Mouse (Mus musculus) retina, postnatal 7 days (tissue): ENCODE measurements around the gene Raver1.
"Not testable (repeated sequence)": the region's sequence is repeated elsewhere in the genome, so short reads cannot be mapped to it uniquely, and the experiment has no call there.

Experiments used
- DNase-seq: peaks from one replicate; pipeline ENCODE4 v3.0.0-alpha.2; 2012; ENCODE audit warnings: low read depth, low spot score

Gene Raver1

DNA sequence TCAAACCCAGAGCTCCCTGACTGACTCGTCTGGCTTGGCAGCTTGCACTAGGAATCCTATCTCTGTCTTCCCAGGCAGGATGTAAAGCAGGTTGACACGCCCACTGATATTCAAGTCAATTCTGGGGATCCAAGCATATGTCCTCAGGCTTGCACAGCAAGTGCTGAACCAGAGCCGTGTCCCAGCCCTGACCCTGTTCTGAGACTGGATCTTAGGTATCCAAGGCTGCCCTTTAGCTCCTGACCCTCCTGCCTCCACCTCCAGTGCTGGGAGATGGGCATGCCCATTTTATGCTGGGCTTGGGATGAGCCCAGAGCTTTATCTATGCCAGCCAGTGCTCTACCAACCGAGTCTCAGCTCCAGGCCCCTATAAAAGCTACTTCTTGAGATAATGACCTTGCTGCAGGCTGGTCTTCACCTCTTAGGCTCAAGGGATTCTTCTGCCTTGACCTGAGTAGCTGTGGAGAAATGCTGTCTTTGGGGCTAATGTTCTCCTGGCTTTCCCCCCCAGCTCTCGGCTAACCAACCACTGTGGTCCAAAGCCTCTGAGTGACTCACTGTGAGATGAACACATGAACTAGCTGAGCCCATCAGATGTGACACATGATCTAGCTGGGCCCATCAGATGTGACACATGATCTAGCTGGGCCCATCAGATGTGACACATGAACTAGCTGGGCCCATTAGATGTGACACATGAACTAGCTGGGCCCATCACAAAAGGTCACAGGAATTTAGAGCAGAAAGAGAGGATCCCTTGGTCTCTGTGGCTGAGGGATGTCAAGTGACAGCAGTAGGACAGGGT is 14.2 kb upstream of the Raver1 start:
- no peak for DNase-seq

DNA sequence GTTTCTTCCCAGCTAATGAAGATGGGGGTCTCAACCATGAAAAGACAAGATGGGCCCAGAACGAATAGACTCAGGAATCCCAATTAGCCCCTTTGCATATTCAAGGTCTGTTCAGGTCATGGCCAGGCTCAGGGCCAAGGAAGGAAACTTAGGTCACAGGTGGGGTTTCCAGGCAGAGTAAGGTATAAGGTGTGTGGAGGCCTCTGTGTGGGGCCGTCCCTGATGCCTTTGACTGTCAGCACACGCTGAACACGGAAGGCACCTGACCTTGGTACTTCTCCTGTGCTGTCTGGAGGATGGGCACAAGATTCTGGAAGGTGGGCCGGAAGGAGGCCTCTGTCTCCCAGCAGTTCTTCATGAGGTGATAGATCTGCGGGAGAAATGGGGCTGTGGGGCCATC is 13.0 kb upstream of the Raver1 start:
- no peak for DNase-seq

DNA sequence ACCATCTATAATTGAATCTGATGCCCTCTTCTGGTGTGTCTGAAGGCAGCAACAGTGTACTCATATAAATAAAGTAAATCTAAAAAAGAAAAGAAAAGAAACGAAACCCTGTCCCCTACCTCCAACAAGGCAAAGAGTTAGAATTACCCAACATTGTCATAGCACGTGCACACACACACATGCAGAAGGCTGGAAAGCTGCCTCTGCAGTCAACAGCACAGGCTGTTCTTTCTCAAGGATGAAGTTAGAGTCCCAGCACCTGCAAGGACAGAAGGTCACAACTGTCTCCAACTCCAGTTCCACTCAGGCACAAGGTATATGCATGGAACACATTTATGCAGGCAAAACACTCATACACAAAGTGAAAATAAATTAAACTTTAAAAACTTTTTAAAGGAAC is 10.3 kb upstream of the Raver1 start:
- no peak for DNase-seq

DNA sequence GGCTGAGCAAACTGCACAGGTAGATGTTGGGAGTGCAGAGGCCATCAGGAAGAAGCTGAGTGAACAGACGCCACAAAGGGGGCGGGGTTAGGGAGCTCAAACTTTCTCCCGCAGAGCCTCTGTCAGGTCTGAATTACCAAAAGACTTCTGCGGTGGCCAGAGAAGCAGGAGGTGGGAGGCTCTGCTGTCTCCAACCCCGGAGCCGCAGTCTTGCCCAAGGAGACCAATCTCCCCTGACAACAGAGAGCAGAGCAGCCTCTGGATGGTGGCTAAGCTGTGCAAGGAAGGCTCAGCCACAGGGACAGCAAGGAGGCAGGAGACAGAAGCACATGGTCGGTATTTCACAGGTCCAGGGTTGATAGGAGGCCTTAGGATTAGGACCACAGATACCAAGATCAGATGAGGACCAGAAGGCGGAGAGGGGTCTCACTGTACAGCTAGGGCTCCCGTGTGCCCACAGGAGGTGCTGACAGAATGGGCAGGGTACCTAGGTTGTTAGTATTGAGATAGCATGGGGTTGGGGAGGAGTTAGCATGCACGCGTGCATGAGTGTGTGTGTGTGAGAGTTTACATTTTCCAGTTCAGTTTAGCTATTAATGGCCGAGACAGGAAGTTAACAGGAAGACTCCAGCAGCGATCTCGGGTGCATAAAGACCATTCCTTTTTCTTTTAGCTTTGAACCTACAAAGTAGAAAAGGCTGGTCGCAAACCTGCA is 8.8 kb upstream of the Raver1 start:
- DNase-seq, result no peak

DNA sequence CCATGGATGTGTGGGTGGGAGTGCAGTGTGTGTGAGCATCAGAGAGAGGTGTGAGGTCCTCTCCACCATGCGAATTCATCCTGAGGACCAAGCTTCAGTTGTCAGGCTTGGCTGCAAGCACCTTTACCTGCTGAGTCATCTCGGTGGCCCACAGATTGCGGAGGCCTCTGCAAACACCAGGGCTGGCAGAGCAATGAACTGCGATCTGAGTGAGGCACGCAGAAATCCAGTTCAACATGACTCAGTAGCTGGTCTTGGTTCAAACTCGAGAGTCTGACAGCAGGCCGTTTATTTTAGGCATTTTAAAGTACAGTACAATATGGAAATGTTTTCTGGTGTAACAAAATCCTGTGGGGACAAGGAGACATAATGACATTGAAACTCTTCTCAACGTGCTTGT is 6.0 kb upstream of the Raver1 start:
- DNase-seq, result no peak

DNA sequence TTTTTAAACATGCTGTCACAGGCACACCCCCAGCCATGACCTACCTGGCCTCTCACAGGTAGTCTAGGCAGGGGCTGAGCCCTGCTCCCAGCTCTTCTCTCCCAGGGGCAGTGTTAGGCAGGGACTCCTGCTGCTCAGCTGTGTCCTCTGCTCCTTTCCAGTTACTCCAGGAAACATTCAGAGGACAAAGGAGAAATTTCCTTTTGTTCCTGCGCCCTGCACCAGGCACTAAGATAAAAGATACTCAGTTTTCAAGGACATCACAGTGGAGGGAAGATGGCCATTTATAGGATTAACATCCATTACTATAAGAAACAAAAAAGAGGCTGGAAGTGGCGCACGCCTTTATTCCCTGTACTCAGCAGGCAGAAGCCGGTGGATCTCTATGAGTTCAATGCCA is 4.2 kb upstream of the Raver1 start:
- no peak for DNase-seq

DNA sequence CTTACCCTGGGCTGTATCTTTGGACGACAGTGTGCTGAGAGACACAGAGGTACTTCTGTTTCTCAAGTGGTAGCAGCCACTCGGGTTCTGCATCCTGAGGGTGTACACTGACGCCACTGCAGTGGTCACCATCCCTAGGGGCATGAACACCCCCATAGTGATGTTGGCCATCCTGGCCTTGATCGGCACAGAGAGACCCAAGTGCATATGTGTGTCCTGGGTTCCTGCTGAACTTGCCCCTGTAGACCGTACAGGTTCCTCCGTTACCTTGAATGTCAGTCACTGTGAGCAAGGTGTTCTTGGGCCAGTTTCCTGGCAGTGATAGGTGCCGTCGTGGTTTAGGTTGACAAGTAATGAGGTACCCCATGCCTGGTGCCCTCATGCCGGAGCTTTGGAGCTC is 1.6 kb upstream of the Raver1 start:
- DNase-seq, result no peak

DNA sequence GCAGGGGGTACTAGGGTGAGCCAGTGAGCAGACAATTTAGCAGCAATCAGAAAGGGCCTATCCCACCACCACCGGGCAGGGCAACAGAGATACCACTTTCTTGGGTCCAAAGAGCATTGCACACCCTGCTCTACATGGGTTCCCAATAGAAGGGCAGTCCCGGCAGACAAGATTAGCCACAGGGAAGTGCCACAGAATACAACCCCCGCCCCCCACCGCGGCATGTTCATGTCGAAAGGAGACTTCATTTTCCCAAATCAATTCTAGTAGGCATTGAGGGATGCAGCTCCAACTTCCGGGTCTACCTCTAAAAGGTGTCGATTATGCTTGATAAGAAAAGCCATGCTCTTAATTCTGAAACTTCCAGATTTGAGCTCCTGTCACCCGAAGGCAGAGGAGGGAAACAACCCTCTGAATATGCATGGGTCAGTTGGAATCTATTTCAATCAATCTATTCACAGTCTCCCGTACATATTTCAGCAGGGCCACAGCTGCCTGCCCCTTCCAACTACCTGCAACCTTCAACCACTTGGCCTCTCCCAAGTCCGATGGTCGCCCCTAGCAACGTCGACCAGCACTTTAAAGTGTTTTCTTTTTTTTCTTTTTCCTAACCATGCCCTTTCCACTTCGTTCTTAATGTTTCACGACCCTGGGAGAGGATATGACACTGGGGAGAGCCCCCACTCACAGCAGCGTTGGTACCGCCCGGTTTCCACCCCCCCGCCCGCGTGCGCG is 669 bp downstream of the Raver1 start:
- DNase-seq, result no peak

DNA sequence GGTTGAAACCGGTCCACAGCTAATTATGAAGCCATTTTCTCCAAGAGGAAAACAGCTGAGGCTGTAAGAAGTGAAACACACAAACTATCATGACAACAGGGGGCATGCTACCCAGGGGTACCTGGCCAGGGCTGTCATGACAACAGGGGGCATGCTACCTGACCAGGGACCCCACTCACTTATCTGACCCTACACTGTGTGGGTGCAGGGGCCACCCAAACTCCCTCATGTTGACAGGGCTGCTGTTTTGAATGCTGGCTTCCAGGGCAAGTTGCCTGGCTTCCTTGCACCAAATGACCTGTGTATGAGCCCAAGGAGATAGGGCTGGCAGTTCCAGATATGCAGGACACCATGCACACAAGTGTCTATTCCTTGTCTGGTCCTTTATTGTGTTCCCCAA is 1.3 kb downstream of the Raver1 start:
- DNase-seq, result no peak

DNA sequence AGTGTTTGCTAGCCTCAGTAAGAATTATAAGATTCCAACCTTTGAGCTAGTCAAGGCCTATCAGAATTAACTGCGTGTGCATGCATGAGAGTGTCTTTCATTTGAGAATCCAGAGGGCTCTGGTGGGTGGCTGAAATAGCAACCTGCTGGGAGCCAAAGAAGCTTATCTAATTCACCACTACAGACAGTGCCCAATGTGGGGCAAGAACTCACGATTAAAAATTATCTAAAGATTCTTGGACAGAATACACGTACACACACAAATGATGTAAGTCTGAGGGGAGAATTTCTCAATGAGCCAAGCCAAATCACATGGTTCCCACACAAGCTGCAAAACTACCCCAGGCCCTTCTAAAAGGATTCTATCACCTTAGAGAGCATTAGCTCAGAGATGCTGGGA is 8.5 kb downstream of the Raver1 start:
- DNase-seq, result no peak

DNA sequence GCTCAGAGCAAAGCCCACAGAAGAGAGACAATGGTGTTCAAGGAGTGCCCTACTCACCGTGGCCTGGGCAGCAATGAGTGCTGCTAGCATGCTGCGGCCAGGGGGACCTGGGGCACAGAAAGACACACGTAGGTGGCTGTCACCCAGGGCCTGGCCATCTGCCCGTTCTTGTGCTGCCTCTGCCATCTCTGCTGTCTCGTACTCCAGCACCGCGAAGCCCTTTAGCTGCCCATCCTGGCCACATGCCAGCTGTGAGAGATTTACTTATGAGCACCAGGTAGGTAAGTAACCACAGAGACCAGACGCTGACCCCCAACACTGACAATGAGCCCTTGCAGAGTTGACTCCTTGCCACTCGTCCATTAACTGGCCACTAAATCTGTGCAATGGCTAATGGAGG is 10.7 kb downstream of the Raver1 start:
- DNase-seq, result no peak

DNA sequence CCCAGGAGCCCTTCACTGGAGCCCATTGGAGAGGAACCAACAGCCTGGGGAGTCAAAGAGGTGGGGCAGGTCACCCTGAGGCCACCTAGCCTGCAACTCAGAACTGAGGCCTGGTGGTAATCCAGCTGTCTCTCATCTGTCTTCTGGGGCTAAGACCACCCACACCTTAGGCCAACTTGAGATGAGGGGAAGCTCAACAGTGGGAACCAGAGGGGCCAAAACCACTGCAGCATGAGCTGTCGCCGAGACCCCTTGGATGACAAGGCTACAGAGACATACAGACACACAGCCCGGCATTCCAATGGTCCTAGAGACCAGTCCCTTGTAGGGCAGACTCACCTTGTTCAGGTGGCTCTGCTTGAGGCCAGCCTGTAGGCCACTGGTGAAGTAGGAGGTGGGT is 16.2 kb downstream of the Raver1 start:
- DNase-seq, result no peak

DNA sequence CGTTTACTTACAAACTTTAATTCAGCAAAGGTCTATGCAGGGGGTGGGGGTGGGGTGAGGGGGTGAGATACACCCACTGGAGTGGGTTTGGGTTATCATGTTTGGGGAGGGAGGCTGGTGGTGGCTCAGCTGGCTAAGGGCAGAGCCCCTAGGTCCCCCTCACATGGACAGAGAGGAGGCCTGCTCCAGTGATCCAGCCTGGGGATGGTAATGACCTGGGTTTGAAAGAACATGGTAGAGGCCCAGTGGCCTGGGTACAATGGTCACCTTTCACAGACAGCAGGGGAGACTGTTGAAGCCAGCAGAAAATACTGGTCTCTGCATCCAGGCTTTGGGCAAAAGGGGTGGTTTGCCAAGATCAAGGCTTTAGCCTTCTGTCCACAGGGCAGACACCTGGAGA is 17.6 kb downstream of the Raver1 start:
- no peak for DNase-seq

DNA sequence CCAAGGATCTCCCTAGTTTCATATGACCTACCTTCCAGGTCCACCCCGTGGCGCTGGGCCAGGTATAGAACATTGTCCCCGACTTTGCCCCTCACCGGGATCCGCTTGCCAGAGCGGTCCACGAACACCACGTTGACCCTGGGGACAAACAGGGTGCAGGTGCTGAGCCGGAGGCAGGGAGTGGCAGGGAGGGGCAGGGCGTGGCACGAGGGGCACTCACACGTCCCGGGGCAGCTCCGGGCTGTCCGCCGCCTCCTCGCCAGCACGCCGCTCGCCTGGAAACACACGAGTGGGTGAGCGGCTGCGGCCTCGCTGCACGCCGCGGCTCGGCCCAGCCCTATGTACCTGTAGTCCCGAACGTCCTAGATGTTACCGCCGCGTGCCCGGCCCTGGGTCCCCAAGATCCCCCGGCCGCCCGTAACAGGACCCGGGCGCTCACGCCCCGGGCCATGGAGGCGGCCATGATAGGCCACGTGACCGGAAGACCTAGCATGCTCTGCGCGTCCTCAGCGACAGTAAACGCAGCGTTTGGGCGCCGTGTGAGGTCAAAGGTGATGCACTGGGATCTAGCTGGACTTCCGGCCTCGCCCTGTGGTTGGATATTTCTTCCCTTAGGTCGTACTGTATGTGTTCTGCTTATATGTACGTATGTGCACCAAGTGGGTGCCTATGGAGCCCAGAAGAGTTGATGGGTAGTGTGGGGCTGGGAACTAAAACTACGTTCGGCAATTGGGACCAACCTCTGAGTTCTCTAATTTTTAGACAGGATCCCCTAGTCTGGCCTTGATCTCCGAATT is 18.6 kb downstream of the Raver1 start, which contains the start of the genes Gm49373 and Fdx1l:
Gm49373 (minus strand) TSS at position 53 of the 797 bp plus-strand sequence.
Fdx1l (minus strand) TSS at position 571 of the 797 bp plus-strand sequence.
- DNase-seq, result peak; percentile 74

DNA sequence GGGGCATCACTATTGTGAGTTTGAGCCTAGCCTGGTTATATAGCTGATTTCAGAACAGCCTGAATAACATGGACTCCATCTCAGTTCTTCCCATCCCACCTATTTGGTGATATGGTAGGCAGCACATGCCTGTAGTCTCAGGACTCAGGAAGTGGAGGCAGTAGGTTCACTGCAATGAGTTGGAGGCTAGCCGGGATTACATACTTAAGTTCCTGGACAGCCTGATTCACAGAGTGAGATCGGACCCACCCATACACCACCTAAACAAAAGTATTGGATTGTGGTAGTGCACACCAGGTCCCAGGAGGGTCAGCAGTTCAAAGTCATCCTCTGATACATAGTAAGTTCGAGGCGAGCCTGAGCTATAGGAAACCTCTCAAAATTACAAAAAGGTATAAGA is 19.2 kb downstream of the Raver1 start:
- no peak for DNase-seq

DNA sequence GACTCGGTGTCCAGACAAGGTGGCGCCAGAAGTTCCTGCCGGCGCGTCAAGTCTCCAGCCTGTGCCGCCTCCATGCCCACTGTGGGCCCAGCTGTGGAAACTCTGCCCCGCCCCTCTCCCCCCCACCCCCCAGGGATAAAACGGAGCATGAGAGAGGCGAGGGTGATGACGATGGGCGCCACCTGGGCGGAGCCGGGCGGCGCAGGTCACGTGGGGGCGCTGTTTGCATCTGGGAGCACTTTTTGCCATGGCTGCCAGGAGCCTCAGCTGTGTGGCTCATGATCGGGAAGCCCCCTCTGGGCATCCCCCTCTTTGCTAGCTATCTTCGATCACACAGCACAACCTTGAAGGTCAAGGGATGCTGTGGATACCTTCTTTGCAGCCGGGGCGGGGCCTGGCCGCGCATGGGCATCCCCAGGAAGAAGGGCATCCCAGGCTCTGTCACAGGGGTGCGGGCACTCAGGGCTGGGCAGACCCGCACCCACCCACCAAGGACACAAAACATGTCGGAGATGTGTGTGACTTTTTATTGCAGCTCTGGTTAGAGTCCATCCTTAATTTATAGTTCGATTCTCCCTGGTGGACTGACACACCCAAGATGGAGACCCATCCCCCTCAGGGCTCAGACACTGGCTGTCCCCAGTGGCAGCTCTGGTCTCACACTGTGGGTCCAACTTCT is 24.7 kb downstream of the Raver1 start, which contains the start of gene Zglp1:
Zglp1 (minus strand) TSS at position 88 of the 679 bp plus-strand sequence.
- DNase-seq, result no peak

DNA sequence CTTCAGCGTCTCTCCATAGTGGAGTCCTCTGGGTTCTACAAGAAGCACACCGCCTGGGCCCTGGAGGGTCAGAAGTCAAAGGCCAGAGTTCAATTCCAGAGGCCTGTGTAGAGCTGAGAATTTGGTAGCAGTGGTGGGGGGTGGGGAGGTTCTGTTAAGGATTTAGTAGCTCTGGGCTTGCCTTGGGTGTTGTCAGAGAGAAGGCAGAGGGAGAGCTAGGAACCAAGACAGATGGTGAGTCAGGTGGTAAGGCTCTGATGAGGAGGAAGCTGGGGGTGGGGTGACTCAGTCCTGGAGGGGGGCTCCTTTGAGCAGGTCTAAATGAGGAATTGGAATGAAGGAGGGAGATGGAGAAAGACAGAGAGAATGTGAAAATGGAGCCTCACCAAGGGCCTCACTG is 28.9 kb downstream of the Raver1 start:
- no peak for DNase-seq

DNA sequence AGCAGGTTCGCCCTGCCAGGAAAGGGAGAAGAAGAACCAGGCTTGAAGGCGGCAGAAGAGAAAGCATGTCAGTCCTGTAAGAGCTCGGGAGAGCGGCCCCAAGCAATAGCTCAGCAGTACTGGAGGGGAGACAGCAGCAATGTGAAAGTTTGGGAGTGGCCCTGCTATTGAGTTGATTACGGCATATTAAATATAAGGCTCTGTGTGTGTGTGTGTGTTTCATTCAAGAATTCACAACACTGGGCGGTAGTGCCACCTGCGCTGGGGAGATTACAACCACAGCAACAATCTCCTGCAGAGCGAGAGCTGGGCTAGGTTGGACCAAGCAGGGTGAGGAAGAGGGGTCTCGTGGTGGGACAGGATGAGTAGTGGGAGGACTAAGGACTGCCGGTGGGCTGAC is 40.2 kb downstream of the Raver1 start:
- DNase-seq, result no peak

DNA sequence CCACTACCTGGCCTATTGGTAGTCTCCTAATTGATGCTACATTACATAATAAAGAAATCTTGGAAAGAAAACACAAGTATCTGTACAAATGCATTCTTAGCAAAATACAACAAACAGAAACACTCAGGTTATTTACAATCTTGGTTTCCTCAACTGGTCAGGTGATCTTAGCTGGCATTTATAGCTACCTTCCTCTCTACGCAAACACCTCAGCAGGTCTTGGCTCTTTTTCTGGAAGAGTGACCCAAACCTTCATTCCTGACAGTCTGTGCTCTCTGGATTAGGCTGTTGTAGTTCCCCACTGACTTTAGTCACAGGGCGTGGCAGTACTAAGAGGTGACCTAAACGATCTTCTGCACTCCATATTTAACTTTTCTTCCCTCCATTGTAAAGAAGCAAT is 46.6 kb downstream of the Raver1 start:
- DNase-seq, result no peak

DNA sequence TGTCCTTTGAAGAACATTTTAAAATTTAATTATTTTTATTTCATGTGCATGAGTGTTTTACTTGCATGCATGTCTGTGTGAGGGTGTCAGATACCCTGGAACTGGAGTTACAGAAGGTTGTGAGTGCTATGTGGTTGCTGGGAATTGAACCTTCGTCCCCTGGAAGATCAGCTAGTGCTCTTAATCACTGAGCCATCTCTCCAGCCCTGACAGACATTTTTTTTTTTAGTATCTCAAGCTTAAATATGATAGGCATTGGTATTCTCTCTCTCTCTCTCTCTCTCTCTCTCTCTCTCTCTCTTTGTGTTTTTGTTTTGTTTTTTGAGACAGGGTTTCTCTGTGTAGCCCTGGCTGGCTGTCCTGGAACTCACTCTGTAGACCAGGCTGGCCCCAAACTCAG is 47.0 kb downstream of the Raver1 start:
- not testable (repeated sequence) for DNase-seq

DNA sequence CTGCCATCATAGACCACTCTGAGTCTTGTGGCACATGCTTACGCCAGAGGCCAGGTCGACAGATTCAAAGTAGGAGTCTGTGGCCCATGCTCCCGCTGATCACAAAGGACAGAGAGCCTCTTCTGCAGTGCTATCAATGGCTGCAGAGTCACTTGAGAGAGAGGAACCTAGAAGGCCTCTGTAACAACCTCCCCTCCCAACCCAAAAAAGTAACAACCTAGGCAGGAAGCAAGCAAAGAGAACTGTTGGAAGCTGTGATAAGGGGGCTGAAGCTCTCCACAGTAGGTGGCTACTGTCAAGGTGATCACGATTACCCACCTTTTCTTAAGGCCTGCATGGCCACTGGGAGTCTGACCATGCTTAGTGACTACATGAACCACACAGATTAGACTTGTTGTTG is 48.2 kb downstream of the Raver1 start:
- no peak for DNase-seq
